Mouse (Mus musculus) heart, embryonic 16.5 days (tissue): ENCODE measurements around the gene Gm49776. TPM values are rescaled to one million over a fixed set of nuclear protein-coding genes. Genes with fewer than 3 reads are reported as not detected.

ENCODE experiments used
- ATAC-seq: fragments of 200-750 bp; cut with Nextera tagmentation; replicated peaks from 2 replicates; pipeline ENCODE4 v1.8.0; 2017; ENCODE audit warnings: moderate number of reproducible peaks; ENCODE audit not compliant: insufficient read depth, low FRiP score; ENCODE audit errors: extremely low read depth
- H3K27ac ChIP-seq: fragments of 300-500 bp; sonication (generic); 2 replicates; pipeline ENCODE4 v1.5.1; 2014; ENCODE audit warnings: mild to moderate bottlenecking, low read length, control low read depth, moderate library complexity
- H3K27me3 ChIP-seq: fragments of 300-500 bp; sonication (generic); 2 replicates; pipeline ENCODE4 v1.6.1; 2014; ENCODE audit warnings: low read length, mixed read lengths; ENCODE audit not compliant: control insufficient read depth, insufficient read depth
- H3K36me3 ChIP-seq: fragments of 300-500 bp; sonication (generic); 2 replicates; pipeline ENCODE4 v1.6.1; 2014; ENCODE audit not compliant: control insufficient read depth, insufficient read depth
- H3K4me1 ChIP-seq: fragments of 300-500 bp; sonication (generic); 2 replicates; pipeline ENCODE4 v1.6.1; 2014; ENCODE audit warnings: low read length, mixed read lengths; ENCODE audit not compliant: control insufficient read depth, insufficient read depth
- H3K4me2 ChIP-seq: fragments of 300-500 bp; sonication (generic); 2 replicates; pipeline ENCODE4 v1.6.1; 2014; ENCODE audit warnings: low read depth, mild to moderate bottlenecking, control low read depth, low read length
- H3K4me3 ChIP-seq: fragments of 300-500 bp; sonication (generic); 2 replicates; pipeline ENCODE4 v1.5.1; 2014; ENCODE audit warnings: mild to moderate bottlenecking, control low read depth, low read length
- H3K9ac ChIP-seq: fragments of 300-500 bp; sonication (generic); 2 replicates; pipeline ENCODE4 v1.6.1; 2014; ENCODE audit warnings: low read length, control low read depth
- H3K9me3 ChIP-seq: fragments of 300-500 bp; sonication (generic); replicated peaks from 2 replicates; pipeline ENCODE4 v1.6.1; 2016; ENCODE audit warnings: low read length; ENCODE audit not compliant: control insufficient read depth
- WGBS: fragments of 180-500 bp; shearing (Covaris S2); extraction: QIAGEN DNeasy Blood & Tissue Kit; methylation state at CpG from one replicate; pipeline ENCODE4 v1.1.7; 2014; 5-methylcytosine and 5-hydroxymethylcytosine counted together
- polyA plus RNA-seq: library from polyadenylated mRNA; unstranded; fragments of >200 nt; fragmentation: Nextera tagmentation; extraction: Ambion mirVana; gene quantifications from 2 replicates; pipeline ENCODE4 v1.2.1, GENCODE M21; 2015

Gene Gm49776
- polyA plus RNA-seq, 1 experiment from 2014 or later, result not detected

- Histone ChIP-seq H3K4me3 (peak overlapping the region; percentile 40), H3K27me3 (no peaks in the 10 kb centered on the region), H3K27ac (peak overlapping the region; percentile 99), H3K4me2 (peak overlapping the region; percentile 70), H3K9ac (peak overlapping the region; percentile 66), H3K9me3 (no peaks in the 10 kb centered on the region), H3K4me1 (peaks cover 50% of the 10 kb centered on the region), H3K36me3 (peaks cover 31% of the 10 kb centered on the region)
- ATAC-seq, result peak; percentile 72
- 17% methylated on average over 11 of the region's 11 CpGs for WGBS
These were observed 28.5 kb downstream of the Gm49776 start for GRCm38 (mm10) chr16:18229622-18230021.

- peak overlapping the region; percentile 99 for H3K27ac ChIP-seq
- no peaks in the 10 kb centered on the region for H3K9me3 ChIP-seq
- no peaks in the 10 kb centered on the region for H3K27me3 ChIP-seq
- H3K4me2 ChIP-seq, result peak overlapping the region; percentile 70
- peak overlapping the region; percentile 55 for H3K9ac ChIP-seq
- peak overlapping the region; percentile 40; the same call in 1 of the 2 replicates for H3K4me3 ChIP-seq
- no peak for ATAC-seq
- 78% methylated on average over 4 of the region's 4 CpGs for WGBS
- peaks cover 39% of the 10 kb centered on the region for H3K36me3 ChIP-seq
- peaks cover 47% of the 10 kb centered on the region for H3K4me1 ChIP-seq
These were observed 29.3 kb downstream of the Gm49776 start for GRCm38 (mm10) chr16:18228856-18229255.

GRCm38 (mm10) chr16:18227897-18228422, 30.2 kb downstream of the Gm49776 start:
- ATAC-seq, result no peak
- Histone ChIP-seq H3K36me3 (peaks cover 47% of the 10 kb centered on the region), H3K27me3 (no peaks in the 10 kb centered on the region), H3K4me1 (peaks cover 38% of the 10 kb centered on the region), H3K9me3 (no peaks in the 10 kb centered on the region), H3K4me3 (no peak overlapping the region), H3K27ac (no peak overlapping the region), H3K4me2 (no peak overlapping the region), H3K9ac (no peak overlapping the region)
- 89% methylated on average over 20 of the region's 20 CpGs for WGBS

- H3K27me3 ChIP-seq, result no peaks in the 10 kb centered on the region
- no peak overlapping the region for H3K4me3 ChIP-seq
- peaks cover 49% of the 10 kb centered on the region for H3K36me3 ChIP-seq
- no peak overlapping the region for H3K27ac ChIP-seq
- peaks cover 38% of the 10 kb centered on the region for H3K4me1 ChIP-seq
- ATAC-seq, result no peak
- no peak overlapping the region for H3K9ac ChIP-seq
- no peaks in the 10 kb centered on the region for H3K9me3 ChIP-seq
- no peak overlapping the region for H3K4me2 ChIP-seq
- 94% methylated on average over 13 of the region's 13 CpGs for WGBS
These were observed 30.9 kb downstream of the Gm49776 start for GRCm38 (mm10) chr16:18227187-18227586.

- Histone ChIP-seq H3K9ac (no peak overlapping the region), H3K9me3 (no peaks in the 10 kb centered on the region), H3K27ac (no peak overlapping the region), H3K27me3 (no peaks in the 10 kb centered on the region), H3K36me3 (peaks cover 36% of the 10 kb centered on the region), H3K4me1 (peaks cover 15% of the 10 kb centered on the region), H3K4me3 (no peak overlapping the region), H3K4me2 (no peak overlapping the region)
- ATAC-seq, result no peak
- 87% methylated on average over 11 of the region's 11 CpGs for WGBS
These were observed 35.9 kb downstream of the Gm49776 start for GRCm38 (mm10) chr16:18222188-18222587.

GRCm38 (mm10) chr16:18221543-18221898, 36.6 kb downstream of the Gm49776 start:
- no peak overlapping the region for H3K4me2 ChIP-seq
- H3K27ac ChIP-seq, result no peak overlapping the region
- WGBS, result 80% methylated on average over 11 of the region's 11 CpGs
- no peaks in the 10 kb centered on the region for H3K27me3 ChIP-seq
- peaks cover 35% of the 10 kb centered on the region for H3K36me3 ChIP-seq
- ATAC-seq, result no peak
- H3K9ac ChIP-seq, result no peak overlapping the region
- peaks cover 15% of the 10 kb centered on the region for H3K4me1 ChIP-seq
- no peak overlapping the region for H3K4me3 ChIP-seq
- no peaks in the 10 kb centered on the region for H3K9me3 ChIP-seq

- ATAC-seq, result no peak
- no peak overlapping the region for H3K27ac ChIP-seq
- no peaks in the 10 kb centered on the region for H3K27me3 ChIP-seq
- no peak overlapping the region for H3K4me3 ChIP-seq
- H3K9ac ChIP-seq, result no peak overlapping the region
- WGBS, result 87% methylated on average over 6 of the region's 6 CpGs
- peaks cover 15% of the 10 kb centered on the region for H3K4me1 ChIP-seq
- H3K4me2 ChIP-seq, result no peak overlapping the region
- no peaks in the 10 kb centered on the region for H3K9me3 ChIP-seq
- peaks cover 31% of the 10 kb centered on the region for H3K36me3 ChIP-seq
These were observed 37.1 kb downstream of the Gm49776 start for GRCm38 (mm10) chr16:18220856-18221542.

GRCm38 (mm10) chr16:18220001-18220400, 38.1 kb downstream of the Gm49776 start:
- no peaks in the 10 kb centered on the region for H3K9me3 ChIP-seq
- no peak overlapping the region for H3K4me3 ChIP-seq
- no peaks in the 10 kb centered on the region for H3K27me3 ChIP-seq
- no peak overlapping the region for H3K4me2 ChIP-seq
- H3K9ac ChIP-seq, result peak overlapping the region; percentile 41
- H3K27ac ChIP-seq, result 0 out of 2 replicates have a peak overlapping the region, but pooled peaks have one; percentile 7
- peaks cover 15% of the 10 kb centered on the region for H3K4me1 ChIP-seq
- 46% methylated on average over 8 of the region's 8 CpGs for WGBS
- H3K36me3 ChIP-seq, result peaks cover 22% of the 10 kb centered on the region
- 0 out of 2 replicates have a peak, but pooled peaks have one; percentile 25 for ATAC-seq

- Histone ChIP-seq H3K9me3 (no peaks in the 10 kb centered on the region), H3K4me1 (peaks cover 20% of the 10 kb centered on the region), H3K9ac (no peak overlapping the region), H3K27me3 (no peaks in the 10 kb centered on the region), H3K4me2 (no peak overlapping the region), H3K27ac (no peak overlapping the region), H3K4me3 (no peak overlapping the region), H3K36me3 (peaks cover 8% of the 10 kb centered on the region)
- 60% methylated on average over 9 of the region's 9 CpGs for WGBS
- ATAC-seq, result no peak
These were observed 39.5 kb downstream of the Gm49776 start for GRCm38 (mm10) chr16:18218580-18218996.
